Mouse (Mus musculus) frontal cortex, adult (tissue): ENCODE results near the gene Xkr7.
A peak's percentile ranks its signal among the peaks of the same experiment; 100 is the strongest.

ENCODE experiments used
- ATAC-seq: cut with Nextera tagmentation; 2 replicates; pipeline ENCODE4 v1.9.2; 2017; ENCODE audit warnings: mild to moderate bottlenecking, moderate library complexity, mixed read lengths; ENCODE audit not compliant: low TSS enrichment

Xkr7 gene

DNA sequence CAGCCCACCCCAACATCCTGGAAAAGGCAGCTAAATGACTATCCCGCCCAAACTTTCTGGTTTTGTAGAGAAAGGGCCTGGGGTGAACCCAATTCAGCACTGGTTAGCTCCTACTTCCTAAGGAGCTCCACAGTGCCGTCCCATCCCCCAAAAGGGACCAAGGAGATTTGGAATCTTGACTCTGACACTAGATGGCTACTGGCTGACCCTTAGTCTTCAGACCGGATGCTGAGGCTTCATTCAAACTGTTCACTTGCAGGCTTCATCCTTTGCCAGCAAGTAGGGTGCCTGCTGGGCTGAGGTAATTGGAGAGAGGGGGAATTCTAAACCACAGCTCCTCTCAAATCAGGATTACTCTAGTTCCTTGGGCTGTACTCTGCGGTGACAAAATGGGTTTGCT is 1.3 kb downstream of the Xkr7 start:
- 0 out of 2 replicates have a peak, but pooled peaks have one; percentile 7 for ATAC-seq

DNA sequence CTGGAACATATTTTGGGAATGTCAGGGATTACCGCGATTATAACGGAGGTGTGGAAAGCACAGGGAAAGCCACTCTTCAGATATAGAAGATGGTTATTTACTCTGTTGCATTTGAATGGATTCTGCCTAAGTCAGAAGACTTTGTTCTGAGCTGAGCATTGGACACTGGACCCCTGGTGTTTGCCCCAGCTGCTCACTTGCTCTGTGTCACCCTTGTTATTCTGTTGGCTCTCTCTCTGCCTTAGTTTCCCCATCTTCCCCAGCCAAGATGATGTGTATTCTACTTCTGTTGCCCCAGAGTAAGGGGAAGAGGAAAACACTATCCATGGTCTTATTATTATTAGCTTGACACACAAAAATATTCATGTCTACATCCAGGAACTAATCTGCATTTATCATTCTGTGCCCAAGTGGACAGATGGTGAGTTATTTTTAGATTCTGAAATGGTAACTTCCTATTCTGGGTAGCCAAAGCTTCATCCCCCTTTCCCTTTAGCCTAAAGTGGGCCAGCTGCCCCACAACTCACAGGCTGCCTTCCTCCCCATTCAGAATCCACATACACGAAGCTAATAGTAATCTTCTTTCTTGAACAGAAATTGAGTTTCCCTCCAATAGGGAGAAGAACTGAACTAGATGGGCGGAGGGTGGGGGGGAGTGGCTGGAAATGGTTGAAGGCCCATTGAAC is 2.0 kb downstream of the Xkr7 start:
- ATAC-seq, result no peak

DNA sequence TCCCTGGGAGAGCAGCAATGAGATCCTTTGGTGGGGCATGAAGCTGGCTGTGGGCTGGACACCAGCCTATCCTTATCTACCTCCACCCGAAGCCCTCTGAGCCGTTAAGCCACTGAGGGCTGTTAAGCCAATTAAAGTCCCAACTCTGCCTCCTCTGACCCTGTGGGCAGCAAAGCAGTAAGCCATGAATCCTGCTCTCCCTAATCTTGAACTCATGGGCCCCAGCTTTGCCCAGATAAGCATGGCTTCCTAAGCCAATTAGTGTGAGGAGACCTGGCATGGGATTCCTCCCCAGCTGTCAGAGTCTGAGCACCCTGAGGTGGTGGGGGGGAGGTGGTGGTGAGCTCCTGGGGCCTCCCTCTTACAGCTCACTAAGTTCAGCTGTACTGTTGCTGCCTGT is 5.0 kb downstream of the Xkr7 start:
- ATAC-seq, result no peak

DNA sequence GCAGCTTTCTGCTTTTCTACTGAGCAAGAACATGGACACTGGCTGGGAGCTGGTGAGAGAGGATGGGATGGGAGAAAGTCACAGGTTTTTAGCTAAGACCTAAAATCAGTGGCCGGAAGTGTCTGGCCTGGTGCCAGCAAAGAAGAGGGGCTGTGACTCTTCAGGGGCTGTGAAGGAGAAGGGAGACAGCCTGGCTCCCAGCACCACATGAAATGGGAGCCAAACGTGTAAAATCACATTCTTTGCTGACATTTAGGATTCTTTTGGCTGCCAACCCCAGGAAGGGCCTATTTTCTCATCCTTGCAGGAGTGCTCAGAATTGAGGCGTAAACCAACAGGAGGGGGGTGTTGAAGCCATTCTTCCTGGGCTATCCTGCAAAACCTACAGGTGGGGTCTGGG is 12.2 kb downstream of the Xkr7 start:
- 0 out of 2 replicates have a peak, but pooled peaks have one; percentile 25 for ATAC-seq

DNA sequence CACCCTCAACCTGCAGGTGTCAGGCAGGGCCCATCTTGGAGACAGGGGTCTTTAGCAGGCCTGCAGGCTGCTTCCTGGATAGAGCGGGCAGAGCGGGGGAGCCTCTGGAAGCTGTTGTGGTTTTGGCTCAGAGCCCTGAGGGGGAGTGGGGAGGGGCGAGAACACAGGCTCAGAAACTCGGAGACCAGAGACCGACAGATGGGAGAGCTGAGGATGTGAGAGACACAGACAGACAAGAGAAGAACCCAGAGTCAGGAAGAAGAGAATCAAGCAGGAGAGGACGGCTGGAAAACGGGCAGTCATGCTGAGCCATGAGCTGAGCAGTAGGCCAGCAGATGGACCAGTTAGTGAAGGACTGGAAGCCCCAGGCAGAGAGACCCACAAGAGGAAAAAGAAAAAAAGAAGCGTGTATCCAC is 14.2 kb downstream of the Xkr7 start:
- ATAC-seq, result peak; percentile 56

DNA sequence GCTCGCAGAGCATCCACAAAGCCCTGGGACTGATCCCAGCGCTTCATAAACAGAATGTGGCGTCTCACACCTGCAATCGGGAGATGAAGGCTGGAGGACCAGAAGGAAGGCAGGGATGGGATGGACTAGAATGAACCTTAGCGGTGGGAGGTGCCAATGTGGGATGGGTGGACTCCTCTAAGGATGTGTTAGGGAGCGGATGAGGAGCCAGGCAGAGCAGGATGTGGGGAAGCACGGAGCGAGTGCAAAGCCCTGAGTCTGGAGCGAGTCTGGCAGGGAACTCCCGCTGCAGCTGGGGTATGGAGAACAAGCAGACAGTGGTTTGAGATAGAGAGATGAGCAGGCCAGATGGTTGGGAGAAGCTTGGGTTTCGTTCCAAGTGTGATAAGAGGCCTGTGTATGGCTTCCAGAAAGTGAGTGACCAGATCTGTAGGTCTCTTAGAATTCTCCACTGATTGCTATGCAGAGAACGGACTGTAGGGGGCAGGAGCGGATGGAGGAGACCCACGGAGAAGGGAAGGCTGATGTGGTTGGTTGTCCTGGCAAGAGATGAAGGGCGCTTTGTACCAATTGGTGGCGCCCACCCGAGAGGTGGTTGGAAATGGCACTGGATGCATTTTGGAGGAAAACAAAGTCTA is 16.3 kb downstream of the Xkr7 start:
- ATAC-seq, result peak; percentile 53

DNA sequence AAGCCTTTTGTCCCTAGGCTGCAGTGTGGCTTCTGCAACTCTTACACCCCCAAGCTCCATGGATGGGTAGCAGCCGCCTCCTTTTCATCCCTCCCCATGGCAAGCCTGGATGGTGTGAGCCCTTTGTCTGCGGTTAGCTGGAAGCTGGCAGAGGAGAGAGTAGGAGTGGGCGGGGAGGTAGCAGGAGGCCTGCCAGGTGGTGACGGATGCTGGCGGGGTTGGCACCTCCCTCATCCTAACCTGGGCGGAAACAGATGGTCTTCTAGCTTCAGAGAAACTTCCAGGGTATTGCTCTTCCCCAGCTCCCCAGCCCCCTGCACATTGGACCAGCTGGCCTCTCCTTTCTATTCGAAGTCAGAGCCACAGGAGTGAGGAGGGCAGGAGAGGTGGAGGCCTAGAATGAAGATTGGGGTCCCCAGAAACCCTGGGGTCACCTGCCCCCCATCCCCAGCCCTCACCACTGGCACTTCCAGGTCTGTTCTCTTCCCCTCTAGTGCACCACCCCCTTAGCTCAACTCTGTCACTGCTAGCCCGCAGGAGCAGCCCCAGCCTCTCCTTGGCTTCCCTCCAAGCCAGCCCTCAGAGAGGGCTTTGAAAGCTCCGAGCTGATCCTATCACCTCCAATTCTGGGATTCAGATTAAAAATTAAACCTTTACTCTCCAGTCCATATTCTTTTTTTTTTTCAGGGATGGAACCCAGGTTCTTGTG is 17.8 kb downstream of the Xkr7 start:
- peak; percentile 28; the same call in 1 of the 2 replicates for ATAC-seq

DNA sequence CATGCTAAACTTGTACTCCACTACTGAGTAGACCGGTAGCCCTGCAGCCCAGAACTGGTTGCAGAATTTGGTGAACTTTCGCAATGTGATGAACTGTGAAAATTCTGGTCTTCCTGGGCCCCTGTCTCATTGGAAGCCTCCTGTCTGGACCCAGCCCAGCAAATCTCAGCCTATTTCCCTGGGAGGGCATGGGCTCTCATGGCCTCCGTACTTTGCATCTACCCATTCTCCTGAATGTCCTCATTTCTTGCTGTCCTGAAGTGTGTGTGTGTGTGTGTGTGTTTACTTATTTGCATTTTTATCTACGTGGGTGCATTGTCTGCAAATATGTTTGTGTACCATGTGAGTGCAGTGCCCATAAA is 18.3 kb downstream of the Xkr7 start:
- no peak for ATAC-seq

DNA sequence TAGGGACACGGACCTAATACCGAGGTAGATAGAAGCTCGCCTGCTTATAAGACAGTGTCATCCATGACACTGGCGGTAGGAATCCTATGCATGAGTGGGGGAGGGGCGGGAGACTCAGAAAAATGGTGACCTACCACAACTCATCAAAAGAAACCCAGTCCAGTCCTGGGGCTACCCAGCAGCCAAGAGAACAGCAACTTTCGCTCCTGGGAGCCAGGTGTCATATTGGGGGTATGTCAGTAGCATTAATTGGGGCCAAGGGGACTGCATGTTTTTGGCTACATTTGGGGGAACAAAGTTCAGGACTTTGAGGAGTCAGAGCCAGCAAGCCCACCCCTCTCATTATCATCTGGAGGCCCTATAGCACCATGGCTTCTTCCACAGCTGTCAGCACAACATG is 19.4 kb downstream of the Xkr7 start:
- ATAC-seq, result no peak

DNA sequence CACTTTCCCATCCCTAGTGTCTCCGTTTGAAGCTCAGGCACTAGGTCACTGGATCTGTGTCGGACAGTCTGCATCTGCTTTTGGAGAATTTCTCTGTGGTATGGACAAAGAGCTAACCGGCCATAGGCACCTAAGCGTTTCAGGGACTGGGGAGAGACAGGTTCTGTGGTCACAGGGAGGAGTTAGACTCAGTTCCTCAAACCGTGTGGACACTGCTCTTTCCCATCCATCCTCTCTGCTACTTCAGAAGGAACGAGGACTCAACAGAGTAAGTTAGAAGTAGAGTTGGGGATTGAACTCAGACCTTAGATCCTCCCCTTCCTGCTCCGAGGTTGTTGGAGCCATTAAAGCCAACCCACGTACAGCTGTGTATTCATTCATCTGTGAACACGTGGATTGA is 19.9 kb downstream of the Xkr7 start:
- ATAC-seq, result no peak

DNA sequence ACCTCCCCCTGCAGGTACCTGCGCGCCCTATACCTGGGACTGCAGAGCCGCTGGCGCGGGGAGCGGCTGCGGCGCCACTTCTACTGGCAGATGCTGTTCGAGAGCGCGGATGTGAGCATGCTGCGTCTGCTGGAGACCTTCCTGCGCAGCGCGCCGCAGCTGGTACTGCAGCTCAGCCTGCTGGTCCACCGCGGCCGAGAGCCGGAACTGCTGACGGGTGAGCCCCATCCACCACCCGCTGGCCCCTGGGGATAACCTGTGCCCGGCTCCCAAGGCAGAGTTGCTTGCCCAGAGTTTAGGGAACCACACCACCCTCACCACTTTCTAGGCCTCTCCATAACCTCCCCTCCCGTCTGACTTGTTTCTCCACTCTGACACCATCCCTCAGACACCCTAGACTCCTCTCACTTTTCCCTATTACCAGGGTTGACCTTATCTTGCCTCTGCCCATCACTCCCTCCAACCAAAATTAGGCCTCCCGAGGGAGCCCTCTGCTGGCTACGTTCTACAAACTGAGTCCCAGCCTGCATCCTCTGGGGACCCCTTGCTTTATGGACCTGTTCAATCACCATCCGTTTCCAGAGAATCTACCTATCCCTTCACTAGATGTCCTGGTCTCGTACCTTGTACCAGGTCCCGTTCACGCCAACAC is 21.2 kb downstream of the Xkr7 start:
- no peak for ATAC-seq

DNA sequence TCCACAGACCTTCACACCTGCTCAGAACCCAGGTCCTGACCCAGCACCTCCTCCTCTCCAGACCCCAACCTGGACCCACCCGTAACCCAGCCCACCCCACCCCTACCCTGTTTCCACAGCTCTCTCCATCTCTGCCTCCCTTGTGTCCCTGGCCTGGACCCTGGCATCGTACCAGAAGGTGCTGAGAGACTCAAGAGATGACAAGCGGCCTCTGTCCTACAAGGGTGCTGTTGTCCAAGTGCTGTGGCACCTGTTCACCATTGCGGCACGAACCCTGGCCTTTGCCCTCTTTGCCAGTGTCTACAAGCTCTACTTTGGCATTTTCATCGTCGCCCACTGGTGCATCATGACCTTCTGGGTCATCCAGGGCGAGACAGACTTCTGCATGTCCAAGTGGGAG is 22.2 kb downstream of the Xkr7 start:
- no peak for ATAC-seq

DNA sequence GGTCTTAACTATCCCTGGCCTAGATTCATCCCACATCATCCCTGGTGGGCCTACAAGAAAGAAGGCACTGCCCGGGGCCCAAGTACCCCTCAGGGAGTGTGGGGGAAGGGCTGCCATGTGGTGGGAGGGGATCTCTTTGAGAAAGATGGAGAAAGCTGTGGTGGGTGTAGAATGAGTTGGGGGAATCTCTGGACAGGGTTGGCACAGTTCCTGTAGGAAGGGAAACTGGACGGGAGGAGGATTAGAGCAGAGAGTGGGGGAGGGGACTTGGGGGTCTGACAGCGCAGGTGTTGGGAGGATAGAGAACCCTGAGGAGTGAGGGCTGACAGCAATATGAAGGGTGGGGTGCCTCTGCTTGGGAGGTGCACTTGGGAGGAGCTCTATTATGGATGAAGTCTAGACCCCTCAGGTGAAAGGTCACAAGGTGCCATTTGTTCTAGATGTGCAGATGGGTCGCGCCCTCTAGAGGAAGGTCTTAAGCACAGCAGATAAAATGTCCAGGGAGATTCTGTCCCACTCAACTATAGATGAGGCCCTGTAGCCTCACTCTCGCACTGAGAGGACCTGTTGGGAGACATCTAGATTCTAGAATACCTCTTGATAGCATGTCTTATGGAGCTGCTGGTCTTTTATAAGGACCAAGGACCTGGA is 23.7 kb downstream of the Xkr7 start:
- no peak for ATAC-seq

DNA sequence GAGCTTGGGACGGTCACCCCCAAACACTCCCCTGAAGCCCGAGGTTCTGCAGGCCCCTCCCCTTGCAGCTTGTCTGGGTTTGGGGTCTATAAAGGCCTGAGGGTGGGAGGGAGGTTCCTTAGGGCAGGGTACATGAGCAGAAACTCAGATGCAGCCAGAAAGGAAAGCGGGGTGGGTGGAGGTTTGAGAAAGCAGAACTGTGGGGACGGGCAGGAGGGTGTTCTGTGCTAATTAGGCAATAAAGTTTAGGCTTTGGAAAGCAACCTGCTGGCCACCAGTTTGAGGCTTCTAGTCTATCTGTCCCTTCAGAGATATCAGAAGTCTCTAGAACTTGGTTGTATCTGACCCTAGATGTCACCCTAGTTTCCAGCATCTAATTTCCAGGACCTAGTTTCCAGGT is 26.7 kb downstream of the Xkr7 start:
- no peak for ATAC-seq

DNA sequence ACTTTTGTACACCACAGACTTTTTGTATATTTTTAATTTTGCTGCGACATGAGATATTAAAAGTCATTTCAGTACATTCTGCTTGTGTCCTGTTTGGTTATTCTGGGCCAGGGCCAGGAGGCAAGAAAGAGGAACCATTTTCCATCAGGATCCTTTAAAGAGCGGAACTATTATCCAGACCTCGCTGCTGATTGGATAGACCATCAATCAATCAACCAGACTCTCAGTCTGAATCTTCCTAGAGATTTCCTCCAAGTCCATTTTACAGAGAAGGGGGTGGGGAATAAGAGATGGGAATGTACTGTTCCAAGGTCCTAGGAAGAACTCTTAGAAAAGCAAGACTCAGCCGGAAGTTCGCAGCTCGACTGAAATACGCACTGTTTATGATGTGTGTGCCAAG is 28.6 kb downstream of the Xkr7 start:
- ATAC-seq, result no peak

DNA sequence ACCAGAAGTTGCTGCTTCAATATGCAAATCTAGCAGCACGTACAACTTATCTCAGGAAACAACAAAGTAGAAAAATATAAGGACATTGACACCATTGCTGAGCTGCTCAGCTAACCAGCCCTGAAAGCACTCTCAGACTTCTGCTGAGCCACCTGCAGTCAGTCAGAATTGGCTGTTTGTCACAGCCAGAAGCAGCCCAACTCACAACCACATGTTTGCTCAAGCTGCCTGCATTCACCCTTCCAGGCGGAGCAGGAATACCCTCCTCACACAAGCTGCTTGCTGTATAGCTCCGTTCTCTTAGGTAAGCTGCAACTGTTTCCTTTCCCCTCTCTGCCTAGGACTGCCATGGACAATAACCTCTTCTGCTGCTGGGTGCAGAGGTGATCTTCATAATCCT is 31.7 kb downstream of the Xkr7 start:
- no peak for ATAC-seq

DNA sequence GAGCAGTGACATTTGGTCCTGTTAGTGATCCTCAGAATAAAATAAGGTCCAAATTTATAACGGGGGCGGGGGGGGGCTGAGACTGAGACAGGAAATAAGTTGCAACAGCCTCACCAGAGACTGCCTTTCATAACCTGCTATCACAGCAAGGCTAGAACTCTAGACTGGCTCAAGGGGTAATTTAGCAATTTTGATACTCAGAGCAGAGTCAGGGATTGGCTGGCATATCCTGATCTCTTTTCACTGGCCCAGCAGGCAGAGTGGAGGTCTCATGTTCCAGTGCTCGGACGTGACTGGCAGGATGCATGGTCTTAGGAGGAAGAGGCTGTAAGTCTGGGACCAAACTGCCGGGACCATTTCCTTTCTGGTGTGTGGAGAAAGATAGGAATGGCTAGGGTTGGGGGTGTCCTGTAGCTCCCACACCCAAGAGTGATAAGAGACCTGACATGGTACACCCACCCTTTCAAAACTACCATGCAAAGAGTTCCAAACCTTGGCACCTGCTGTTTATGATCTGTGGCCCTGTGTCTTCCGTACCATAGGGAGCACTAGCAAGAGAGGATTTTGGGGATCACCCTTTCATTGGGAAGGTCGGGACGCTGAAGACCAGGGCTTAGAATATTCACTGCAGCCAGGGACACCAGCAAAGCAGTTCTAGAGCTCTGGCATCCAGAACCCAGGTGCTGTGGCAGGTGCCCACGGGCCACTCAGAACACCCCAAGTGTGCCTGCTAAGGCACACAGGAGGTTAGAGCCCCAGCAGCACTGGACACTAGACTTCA is 32.7 kb downstream of the Xkr7 start:
- ATAC-seq, result no peak

DNA sequence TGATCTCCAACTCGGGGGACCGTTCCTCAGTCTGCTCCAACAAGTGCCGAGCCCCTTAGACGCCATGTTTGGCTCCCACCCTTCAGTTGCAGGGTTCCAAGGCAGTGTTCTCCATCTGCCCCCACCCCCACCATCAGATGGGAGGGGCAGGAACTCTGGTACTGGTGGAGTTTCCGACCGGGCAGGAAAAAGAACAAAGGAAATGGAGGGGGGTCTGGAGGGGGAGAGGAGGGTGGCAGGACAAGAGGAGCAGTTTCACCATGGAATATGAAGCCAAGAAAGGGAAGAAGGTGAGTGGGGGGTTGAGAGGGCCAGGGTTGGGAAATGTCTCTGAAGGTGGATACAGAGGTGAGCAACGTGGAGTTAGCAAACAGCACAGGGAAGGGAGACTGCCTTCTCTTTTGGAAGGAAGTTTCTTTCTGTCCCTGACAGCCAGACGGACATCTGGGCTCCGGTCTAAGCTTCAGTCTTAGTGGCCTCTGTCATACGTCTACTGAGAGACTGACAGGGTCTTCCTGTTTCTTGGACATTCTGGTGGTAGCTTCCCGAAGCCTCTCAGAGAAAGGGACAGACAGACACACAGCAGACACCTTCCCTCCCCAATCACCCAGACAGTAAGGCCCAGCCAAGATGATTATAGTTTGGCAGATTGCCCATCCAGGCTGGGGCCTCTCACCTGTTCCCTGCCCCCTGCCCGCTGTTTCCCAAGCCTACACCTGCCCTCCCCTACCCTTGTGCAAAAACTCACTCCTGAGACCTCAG is 34.3 kb downstream of the Xkr7 start, which contains the start of gene Ccm2l:
TSS of gene Ccm2l (plus strand) at position 209 of the 762 bp plus-strand sequence.
- no peak for ATAC-seq

DNA sequence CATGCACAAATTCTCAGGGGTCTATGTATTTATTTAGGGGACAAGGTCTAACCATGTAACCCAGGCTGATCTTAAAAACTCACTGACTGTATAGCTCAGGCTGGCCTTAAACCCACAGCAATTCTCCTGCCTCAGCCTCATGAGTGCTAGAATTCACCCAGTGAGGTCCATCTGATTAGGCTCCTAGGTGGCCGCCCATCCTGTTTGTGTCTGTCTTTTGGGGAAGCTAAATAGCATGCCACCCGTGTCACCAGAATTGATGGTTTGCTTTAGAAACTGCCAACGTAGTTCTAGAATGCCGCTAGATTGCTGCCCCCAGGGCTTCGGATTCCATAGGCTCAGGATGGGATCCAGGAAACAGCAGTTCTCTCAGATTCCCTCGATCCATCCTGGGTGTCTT is 35.3 kb downstream of the Xkr7 start:
- no peak for ATAC-seq

DNA sequence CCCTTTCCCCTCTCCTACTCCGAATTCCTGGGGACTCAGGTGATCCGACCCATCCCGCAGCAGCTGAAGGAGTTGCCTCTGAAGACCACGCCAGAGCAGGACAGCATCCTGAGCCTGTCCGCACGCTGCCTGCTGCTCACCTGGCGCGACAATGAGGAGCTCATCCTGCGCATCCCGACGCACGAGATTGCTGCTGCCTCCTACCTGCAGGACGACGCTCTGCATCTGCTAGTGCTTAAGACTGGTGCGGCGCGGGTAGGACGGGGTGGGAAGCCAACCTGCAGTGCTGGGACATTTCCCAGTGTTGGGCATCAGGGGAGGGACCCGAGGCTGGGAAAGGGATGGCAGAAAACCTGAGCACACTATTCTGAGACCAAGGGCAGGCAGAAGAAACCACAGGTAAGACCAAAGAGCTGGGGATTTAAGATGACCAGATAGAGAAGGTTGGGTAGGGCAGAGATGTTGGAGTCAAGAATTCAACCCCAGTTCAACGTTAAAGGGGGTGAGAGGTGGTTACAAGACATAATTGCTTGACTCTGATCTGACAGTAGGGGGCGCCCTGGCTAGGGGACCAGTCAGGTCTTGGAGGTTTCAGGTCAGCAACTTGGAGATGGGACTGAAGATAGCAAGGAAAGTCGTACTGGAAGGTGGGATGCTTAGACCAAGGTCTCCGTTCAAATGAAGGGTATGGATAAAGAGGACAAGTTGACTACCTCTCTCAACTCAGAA is 39.3 kb downstream of the Xkr7 start:
- ATAC-seq, result no peak
